Mouse (Mus musculus): ENCODE data around the gene Apbb2.

GRCm38 (mm10) chr5:66359742-66360423, 258.7 kb downstream of the Apbb2 start:
- TF ChIP-seq GATA1 (IDR thresholded peaks at IDR 0.05; ENCODE audit: borderline replicate concordance, low read length) (no peak), FLI1 (IDR thresholded peaks at IDR 0.05; ENCODE audit: low read length) (no peak)
